Mouse (Mus musculus) fibroblast of lung, adult 2 months (primary cell): ENCODE results near the gene Nos1ap.

Experiments used
- DNase-seq: peaks from one replicate; pipeline ENCODE4 v3.0.0-alpha.2; 2011; ENCODE audit warnings: low read depth

Gene Nos1ap

DNA sequence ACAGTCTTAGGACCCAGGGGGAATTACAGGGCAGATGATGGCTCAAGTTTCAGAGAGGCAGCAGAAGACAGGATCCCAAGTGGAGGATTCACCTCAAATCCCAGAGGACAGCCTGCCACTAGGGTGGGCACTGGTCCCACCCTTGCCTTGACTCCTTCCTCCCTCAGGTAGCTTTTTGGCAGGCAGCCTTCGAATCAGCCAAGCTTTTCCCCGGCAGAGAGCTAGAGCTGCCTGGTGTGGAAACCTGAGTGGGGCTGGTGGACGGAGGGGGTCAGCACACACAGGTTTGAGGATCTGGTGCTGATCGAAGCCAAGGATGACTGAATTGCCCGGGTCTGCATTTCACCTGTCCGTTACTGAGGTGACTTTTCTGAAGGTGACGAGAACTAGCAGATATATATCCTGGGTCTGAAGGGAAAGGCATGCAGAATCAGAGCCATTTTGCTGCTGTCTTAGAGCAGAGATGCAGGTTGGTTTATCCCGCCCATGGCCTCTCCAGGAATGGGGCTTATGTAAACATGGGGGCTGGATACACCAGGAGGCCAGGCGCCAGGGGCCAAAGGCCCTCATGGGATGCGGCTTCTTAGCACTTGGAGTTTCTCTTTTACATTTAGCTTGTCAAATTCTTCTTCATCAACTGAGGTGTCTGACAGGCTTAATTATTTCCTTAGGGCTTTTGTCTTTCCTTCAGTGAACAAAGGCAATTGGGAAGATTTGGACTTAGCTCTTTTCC lies 229.3 kb downstream of the Nos1ap start:
- no peak for DNase-seq

DNA sequence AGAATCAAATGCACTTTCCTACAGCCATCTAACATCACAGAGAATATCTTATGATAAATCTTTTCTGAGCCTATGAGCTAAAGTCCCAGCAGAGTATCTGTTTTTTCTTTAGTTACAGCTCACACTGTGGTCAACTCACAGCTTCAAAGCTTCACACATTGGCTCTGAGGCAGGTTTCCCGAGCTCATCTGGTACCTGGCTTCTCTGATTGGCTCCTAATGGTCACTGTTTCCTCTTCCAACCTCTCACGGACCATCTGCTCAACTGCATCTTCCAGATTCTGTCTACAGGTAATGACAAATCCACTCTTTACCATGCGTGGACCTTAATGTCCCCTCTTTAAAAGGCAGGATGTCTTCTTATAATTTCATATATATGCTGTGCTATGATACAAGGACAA lies 236.3 kb downstream of the Nos1ap start:
- DNase-seq, result no peak

- no peak for DNase-seq
Observed at GRCm38 (mm10) chr1:170351080-170351479, 238.6 kb downstream of the Nos1ap start.

DNA sequence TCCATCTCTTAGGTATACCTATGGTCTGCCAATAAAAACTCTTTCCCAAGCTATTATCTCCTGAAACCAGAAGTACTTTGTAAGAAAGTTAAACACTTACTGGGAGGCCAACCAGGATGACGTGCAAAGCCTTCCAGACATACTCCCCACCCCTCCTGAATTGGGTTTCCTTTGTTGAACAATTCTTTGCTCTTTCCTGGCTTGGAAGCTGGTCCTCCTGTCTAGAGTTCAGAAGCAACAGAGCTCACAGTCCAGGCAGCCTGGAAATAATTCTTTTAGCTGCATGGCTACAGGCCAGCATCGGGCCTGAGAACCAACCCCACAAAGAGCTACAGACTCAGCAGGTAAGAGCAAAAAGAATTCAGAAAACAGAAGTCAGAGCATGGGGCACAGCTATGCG lies 243.4 kb downstream of the Nos1ap start:
- no peak for DNase-seq

GRCm38 (mm10) chr1:170343906-170344305 lies 245.8 kb downstream of the Nos1ap start:
- DNase-seq, result no peak

- DNase-seq, result no peak
Observed at GRCm38 (mm10) chr1:170343081-170343480, 246.6 kb downstream of the Nos1ap start.

GRCm38 (mm10) chr1:170339943-170340342 lies 249.7 kb downstream of the Nos1ap start:
- no peak for DNase-seq

DNA sequence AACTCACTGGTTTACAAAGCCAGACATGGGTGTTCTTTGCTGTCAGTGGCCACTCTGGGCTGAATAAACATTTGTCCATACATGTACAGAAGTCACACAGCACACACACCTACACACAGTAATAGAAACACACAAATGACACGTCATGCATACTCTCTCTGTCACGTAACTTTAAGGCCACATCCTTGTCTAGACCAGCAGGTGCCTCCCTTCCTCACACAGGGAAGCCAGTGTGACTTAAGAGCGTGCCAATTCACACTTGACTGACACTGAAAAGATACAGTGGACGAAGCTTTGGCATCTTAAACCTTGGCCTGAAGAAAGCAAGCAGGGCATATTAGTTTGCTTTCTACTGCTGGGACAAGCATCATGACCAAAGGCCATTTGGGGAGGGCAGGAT lies 256.9 kb downstream of the Nos1ap start:
- no peak for DNase-seq

- no peak for DNase-seq
Observed at GRCm38 (mm10) chr1:170331926-170332325, 257.7 kb downstream of the Nos1ap start.

GRCm38 (mm10) chr1:170325277-170325676 lies 264.4 kb downstream of the Nos1ap start:
- no peak for DNase-seq

- DNase-seq, result no peak
Observed at GRCm38 (mm10) chr1:170324312-170324711, 265.3 kb downstream of the Nos1ap start.

DNA sequence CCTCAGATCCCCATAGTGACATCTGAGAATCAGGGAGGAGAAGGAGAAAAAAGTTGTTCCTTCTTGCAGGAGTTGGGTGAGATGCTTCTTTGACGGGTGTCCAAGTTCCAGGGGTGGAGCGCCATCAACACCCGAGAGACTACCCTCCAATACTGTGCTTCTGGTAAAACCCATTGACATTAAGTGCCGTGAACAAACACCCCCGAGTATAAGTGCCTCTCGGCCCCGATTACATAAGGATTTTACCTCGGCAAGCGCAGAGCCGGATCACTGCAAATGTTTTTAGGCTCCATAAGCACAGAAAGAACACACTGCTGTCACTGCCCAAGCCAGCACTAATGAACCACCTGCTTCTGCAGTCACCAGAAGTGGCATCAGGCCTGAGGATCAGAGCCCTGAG lies 266.7 kb downstream of the Nos1ap start:
- no peak for DNase-seq

DNA sequence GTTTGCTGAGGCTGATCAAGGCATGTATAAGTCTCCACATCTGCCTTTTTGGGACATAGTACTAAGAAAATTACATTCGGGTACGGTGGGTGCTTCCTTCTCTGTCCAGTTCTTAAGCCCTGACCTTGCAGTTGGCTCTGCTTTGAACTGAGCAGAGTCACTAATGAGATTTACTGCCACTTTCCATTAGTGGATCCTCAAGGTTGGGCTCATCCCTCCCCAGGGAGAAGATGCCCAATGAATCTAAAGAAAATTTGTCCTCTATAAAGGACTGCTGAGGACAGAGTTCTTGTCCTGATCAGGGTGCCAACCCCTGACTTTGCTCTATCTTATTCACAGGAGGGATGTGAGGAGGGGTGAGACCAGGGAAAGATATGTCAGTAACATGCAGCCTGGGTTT lies 267.6 kb downstream of the Nos1ap start:
- no peak for DNase-seq

DNA sequence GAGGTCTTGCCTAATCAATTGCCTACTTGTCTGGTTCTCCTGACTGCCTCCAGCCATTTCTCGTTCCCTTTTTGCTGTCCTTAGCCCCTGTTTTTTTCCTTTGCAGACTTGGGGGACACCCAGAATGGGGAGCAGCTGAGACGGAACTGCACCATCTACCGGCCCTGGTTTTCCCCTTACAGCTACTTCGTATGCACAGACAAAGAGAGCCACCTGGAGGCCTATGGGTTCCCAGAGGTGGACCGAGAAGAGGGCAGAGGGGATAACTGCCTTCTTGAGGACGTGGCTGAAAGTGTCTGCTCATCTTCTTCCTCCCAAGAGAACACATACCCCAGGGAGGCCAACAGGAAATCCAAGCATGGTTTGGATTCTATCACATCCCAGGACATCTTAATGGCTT lies 278.2 kb downstream of the Nos1ap start:
- no peak for DNase-seq

- no peak for DNase-seq
Observed at GRCm38 (mm10) chr1:170308503-170308902, 281.2 kb downstream of the Nos1ap start, which contains the start of gene Spata46. TSS of gene Spata46 (plus strand) at chr1:170308803.

DNA sequence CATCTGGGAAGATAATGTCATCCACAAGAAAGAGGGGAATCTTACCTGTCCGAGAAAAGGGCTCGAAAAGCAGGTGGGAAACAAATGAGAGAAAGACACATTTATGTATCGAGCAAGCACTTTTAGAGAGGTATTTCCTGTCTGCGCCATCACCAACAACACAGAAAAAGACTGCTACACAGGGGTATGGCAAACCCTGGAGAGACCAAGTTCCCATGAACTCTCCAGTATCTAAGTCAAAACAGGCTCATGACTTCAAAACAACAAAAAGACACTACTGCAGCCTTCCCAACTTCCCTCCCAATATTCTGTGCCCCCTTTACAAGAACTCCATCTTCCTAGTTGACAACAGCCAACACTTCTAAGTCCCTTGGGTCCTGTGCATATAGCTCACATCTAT lies 283.4 kb downstream of the Nos1ap start, which contains the start of gene Gm7694:
Gm7694 (minus strand) TSS at position 101 of the 400 bp plus-strand sequence.
- DNase-seq, result no peak

DNA sequence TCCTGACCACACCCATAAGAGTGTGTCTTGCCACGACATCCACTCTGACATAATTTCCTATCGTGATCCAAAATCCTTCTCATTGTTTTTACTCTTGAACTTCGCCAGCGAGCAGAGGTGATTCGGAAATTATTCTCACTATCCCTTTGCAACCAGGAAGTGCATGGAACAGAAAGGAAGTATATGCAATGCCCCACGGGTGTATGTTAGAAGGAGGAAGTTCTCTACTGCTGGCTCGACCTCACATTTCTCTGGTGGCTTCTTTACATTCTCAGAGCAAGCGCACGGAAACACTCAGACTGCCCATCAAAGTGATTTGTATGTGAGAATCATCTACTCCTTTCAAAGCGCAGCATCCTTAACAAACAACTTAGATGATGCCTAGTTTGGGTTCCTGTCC lies 284.7 kb downstream of the Nos1ap start:
- DNase-seq, result no peak

GRCm38 (mm10) chr1:170303103-170303502 lies 286.6 kb downstream of the Nos1ap start:
- DNase-seq, result no peak

DNA sequence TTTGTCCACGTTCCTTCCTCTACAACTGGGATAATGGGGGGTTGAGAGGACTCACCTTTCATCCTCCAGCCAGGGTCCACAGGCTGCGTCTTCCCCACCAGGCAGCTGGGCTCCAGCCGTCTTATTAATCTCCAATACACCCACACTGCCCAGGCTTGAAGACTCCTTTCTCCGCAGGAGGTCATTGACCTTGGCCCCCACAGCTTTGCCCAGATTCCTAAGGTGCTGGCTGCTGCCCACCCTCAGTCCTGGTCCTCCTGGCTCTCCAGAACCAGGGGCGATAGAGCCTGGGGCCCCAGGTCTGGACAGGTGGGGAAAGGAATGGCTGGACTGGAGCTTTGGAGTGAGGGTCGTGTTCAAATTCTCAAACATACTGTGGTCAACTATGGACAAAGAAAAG lies 287.2 kb downstream of the Nos1ap start:
- DNase-seq, result no peak

DNA sequence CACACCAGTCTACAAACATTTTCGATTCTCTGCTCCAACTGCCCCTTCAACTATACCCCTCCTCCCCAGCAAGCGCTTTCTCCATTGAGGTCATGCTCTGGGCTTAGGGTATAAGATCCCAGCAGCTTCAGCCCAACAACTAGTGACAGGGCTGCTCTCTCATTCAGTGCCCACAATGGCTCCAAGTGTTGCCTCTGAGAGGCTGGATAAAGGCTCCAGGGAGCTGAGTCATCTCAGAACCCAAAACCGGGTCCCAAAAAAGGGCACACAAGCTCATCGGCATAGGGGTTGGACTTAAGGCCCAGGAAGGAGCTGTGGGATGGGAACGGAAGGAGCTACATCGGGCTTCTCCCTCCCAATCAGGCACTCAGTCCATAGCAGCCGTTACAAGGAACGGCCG lies 288.0 kb downstream of the Nos1ap start:
- DNase-seq, result no peak

DNA sequence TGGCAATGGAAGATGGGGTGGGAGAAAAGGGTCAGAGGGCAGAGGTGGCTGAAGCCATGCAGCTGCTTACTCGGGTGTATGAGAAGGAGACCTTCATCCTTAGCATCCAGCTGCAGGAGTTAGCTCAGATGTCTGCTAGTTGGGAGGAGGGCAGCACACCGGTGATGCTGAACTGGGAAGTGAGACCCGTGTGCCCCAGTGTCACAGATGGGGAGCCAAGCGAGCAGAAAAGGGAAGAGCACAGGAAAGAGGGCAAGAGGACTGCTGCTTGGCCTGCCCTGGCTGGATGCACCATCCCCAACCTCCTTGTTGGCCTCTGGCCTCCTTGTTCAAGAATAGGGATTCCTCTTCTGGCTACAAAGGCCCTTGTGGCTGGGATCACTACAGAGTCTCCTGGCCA lies 290.2 kb downstream of the Nos1ap start:
- no peak for DNase-seq

DNA sequence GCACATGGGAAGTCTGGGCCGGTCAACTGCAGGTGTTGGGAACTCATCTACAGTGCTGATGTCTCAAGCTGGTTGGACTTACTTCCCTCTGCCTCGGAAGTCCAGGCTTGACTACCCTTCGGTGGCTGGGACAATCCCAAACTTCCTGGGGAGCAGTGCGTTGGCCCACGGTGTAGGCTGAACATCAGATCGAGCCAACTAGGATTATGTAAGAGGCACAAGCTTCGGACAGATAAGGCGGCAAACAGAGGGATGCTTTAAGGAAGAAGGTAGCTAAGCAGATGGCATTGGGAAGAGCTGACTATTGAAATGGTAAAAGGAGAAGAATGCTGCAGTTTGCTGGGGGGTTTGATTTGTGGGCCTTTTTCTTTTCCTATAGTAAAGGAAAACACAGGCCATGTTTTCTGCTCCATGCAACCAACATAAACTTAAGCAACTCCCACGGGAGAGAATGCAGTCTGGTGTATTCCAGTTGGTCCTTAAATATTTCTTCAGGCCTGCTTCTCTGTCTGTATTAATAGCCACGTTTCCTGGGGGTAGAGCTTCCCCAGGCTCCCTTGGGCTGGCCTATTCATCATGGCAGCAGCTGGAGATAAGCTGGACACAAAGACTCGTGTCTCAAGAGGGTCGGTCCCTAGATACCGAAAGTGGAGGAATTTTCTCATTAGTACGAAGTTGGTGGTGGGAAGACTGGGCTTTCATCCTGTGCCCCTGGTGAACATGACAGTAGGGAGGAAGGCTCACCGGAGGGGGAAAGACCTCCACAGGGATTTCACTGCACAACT lies 294.7 kb downstream of the Nos1ap start:
- DNase-seq, result no peak

- DNase-seq, result no peak
Observed at GRCm38 (mm10) chr1:170293257-170293656, 296.4 kb downstream of the Nos1ap start.
